Mouse (Mus musculus) gastrocnemius, adult 2 months (tissue): ENCODE measurements around the gene Hps3. TPM values are rescaled to one million over a fixed set of nuclear protein-coding genes. Genes with fewer than 3 reads are reported as not detected.
"Not testable (repeated sequence)": the region's sequence is repeated elsewhere in the genome, so short reads cannot be mapped to it uniquely, and the experiment has no call there.

Source experiments
- DNase-seq: peaks from one replicate; pipeline ENCODE4 v3.0.0; 2022
- H3K27ac ChIP-seq: fragments of 200-600 bp; 2 replicates; pipeline ENCODE4 v1.8.1; 2022; ENCODE audit warnings: mild to moderate bottlenecking
- H3K4me3 ChIP-seq: fragments of 200-600 bp; 2 replicates; pipeline ENCODE4 v1.8.1; 2022; ENCODE audit warnings: mild to moderate bottlenecking, moderate library complexity
- CTCF ChIP-seq: fragments of 200-600 bp; IDR thresholded peaks from 2 replicates; pipeline ENCODE4 v1.8.1; 2022; ENCODE audit warnings: antibody characterized with exemption, mild to moderate bottlenecking, moderate library complexity
- intact Hi-C: fragments of 180-260 bp; cut with DNase I; formaldehyde crosslinking; loops from one replicate; pipeline ENCODE4 v1.15.1; 2025
- total RNA-seq, 2 experiments: library from RNA; stranded (reverse); gene quantifications; 2 replicates each; pipeline ENCODE4 v1.2.3; 2021

The Hps3 gene
- total RNA-seq, 2 experiments from 2014 or later, result 4.1 to 4.2 TPM

GRCm38 (mm10) chr3:20028640-20029039 is 6.5 kb downstream of the Hps3 start:
- DNase-seq, result no peak
- Histone ChIP-seq H3K27ac (no peak overlapping the region), H3K4me3 (no peak overlapping the region)
- intact Hi-C loops, result no loop called here
- TF ChIP-seq CTCF, result no peak

DNA sequence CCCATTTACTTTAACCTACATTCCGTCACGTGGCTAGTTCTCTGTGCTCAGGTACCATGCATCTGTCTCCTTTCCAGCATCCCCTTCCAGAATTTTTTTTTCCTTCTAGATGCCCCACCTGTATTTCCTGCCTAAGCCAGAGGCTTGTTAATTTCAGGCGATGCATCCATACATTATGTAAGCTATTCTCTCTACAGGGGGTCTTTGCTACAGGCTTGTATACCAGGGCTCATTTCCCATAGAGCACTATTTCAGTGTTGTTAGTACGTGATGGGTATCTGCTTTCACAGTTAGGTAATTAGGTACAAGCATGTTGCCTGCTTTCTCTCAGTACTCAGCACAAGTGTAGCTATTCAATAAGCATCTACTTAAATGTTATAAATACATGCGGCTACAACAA is 7.3 kb downstream of the Hps3 start:
- H3K27ac ChIP-seq, result peak overlapping the region; percentile 12; the same call in 1 of the 2 replicates
- no peak for DNase-seq
- TF ChIP-seq CTCF, result no peak
- intact Hi-C loops, result no loop called here
- no peak overlapping the region for H3K4me3 ChIP-seq

DNA sequence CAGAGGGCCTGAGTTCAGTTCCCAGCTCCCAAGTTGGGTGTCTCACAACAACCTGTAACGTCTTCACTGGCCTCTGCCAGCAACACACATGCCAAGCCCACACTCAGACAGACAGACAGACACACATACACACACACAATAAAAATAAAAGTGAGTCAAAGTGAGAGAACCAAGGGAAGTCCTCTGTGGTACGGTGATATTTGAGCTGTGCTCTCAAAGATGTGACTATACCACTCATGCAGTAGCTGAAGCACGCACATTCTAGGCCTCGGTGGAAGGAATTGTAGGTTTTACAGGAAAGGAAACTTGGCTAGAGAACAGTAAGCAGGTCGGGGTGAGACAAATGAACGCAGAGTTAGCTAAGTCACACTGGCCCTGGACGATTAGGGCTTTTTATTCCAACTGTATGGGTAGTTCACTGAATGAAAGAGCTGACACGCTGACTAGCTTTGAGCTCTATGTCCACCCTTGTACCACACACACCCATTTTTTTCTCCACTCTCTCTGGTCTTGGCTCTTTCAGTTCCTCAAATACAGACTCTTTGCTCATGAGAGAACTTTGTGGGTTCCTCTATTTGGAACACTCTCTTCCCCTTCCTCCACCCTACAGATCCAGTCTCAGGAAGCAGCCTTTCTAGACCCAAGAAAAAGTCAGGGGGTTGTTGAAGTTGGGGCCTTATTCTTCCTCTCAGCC is 8.0 kb downstream of the Hps3 start:
- intact Hi-C loops, result no loop called here
- no peak for TF ChIP-seq CTCF
- Histone ChIP-seq H3K27ac (no peak overlapping the region), H3K4me3 (no peak overlapping the region)
- no peak for DNase-seq

DNA sequence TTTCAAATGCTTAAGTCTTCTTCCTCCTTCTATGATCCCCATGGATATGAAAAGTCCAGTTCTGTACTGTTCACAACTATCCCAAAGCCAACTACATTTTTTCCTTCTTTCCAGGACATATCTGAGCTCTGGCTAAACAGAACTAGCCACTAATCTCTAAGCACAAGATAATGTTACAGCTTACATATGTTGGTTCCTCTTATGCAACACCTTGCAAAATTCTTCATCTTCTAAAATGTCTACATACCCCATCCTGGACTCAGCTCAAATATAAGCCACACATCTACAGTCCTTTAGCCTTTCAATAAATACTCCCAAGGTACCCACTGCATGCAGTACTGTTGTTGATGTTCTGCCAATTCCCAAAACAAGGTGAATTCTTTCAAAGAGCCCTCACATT is 8.6 kb downstream of the Hps3 start:
- Histone ChIP-seq H3K4me3 (no peak overlapping the region), H3K27ac (no peak overlapping the region)
- no peak for DNase-seq
- intact Hi-C loops, result no loop called here
- TF ChIP-seq CTCF, result no peak

DNA sequence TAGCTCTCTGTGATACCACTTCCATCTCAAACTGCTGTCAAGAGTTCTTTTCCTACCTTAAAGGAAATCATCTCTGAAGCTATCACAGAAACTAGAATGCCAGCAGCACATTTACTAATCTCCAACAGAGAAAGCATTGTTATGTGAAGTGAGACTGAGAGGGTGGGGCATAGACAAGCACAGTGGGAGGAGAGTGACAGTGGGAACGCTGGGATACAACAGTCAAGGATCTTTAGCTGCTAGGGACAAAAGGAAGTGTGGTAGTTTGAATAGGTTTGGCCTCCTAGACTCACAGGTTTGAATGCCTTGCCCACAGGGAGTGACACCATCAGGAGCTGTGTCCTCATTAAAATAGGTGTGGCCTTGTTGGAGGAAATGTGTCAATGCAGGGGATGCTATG is 11.3 kb downstream of the Hps3 start:
- no peak overlapping the region for H3K27ac ChIP-seq
- H3K4me3 ChIP-seq, result no peak overlapping the region
- intact Hi-C loops, result no loop called here
- no peak for TF ChIP-seq CTCF
- no peak for DNase-seq

DNA sequence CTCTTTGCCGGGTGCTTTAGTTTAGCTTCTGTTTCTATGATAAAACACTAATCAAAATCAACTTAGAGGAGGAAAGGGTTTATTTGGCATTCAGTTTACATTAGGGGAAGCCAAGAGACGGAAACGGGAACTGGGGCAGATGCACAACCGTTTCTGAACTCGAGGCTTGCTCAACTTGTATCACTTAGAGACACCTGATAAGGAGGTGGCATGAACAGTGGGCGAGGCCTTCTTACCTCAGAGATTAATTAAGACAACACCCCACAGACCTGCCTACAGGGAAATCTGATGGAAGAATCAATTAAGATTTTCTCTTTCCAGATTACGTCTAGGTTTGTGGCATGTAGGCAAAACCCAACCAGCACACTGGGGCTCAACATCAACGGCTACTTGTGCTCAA is 17.0 kb downstream of the Hps3 start:
- TF ChIP-seq CTCF, result no peak
- Histone ChIP-seq H3K27ac (no peak overlapping the region), H3K4me3 (no peak overlapping the region)
- intact Hi-C loops, result no loop called here
- DNase-seq, result no peak

GRCm38 (mm10) chr3:20014454-20014853 is 20.7 kb downstream of the Hps3 start:
- no peak for TF ChIP-seq CTCF
- intact Hi-C loops, result no loop called here
- Histone ChIP-seq H3K27ac (no peak overlapping the region), H3K4me3 (no peak overlapping the region)
- no peak for DNase-seq

DNA sequence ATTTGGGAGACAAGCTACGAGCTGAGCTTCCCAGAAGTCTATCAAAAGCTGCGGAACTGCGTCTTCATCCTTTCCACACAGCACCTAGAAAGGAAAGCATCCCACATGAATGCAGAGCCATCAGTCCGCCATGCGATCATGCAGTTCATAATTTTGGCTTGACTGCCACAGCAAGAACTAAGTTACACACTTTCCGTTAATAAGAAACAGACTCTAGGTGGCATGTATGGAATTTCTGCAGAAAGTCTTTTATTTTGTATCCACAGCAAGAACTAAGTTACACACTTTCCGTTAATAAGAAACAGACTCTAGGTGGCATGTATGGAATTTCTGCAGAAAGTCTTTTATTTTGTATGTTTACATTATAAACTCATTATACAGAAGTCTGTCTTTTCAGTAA is 24.2 kb downstream of the Hps3 start:
- H3K4me3 ChIP-seq, DNase-seq, intact Hi-C loops, H3K27ac ChIP-seq: not testable (repeated sequence)

DNA sequence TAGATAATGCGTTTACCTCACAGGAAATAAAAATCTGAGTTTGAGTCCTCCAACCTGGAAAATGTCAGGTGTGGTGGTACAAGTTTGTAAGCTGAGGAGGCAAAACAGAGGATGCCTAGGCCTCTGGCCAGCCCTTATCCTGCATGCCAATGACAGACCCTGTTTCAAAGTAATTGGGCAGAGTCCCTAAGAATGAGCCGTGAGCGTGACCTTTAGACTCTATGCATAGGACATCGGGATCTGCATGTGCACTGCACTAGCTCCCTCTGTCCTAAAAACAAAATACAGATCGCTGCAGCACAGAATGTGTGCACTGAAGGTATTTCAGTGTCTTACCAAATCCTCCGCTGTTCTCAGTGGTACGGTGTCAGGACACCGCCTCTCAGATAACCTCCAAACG is 24.7 kb downstream of the Hps3 start:
- DNase-seq, result no peak
- no peak for TF ChIP-seq CTCF
- intact Hi-C loops, result no loop called here
- Histone ChIP-seq H3K4me3 (no peak overlapping the region), H3K27ac (no peak overlapping the region)

DNA sequence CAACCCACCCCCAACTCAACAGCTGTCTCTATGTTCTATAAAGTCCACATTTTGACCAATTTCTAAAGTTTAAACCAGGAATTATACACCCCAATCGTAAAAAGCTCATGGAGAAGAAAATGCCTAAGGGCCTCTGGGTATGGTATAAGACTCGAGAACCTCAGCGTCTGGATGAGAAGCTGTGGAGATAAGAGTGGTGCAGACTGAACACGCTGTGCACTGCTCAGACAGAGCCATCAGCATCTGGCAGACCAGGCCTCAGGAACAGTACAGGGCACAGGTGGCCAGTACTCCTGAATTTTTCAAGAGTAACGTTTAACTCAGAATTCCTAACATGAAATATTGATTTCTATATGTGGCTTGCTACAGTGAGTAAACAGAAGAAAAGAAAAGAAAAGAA is 27.4 kb downstream of the Hps3 start:
- intact Hi-C loops, result no loop called here
- no peak for TF ChIP-seq CTCF
- no peak for DNase-seq

GRCm38 (mm10) chr3:20007275-20007674 is 27.8 kb downstream of the Hps3 start:
- intact Hi-C loops, result no loop called here
- TF ChIP-seq CTCF, result no peak
- Histone ChIP-seq H3K27ac (no peak overlapping the region), H3K4me3 (no peak overlapping the region)
- no peak for DNase-seq

More for the DNA sequence above, 27.4 kb downstream of the Hps3 start:
- Histone ChIP-seq H3K4me3 (no peak overlapping the region), H3K27ac (no peak overlapping the region)

DNA sequence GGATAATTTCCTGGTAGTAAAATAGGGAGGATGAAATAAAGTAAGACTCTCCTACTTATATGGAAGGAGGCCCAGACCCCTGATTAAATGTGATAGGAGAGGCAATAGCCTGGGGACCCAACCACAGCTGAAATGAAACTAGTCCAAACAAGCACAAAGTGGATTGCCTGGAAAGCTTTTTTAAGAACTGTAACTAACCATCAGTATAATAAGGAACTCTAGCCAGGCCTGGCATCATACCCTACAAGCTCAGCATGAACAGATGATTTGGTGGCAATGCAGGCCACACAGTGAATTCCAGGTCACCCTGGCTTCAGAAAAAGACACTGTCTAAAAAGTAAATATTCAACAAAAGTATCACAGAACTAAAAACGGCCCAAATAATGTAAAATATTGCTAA is 29.5 kb downstream of the Hps3 start:
- intact Hi-C loops, result no loop called here

GRCm38 (mm10) chr3:20004422-20004821 is 30.7 kb downstream of the Hps3 start:
- H3K27ac ChIP-seq, result no peak overlapping the region
- no peak overlapping the region for H3K4me3 ChIP-seq
- no peak for DNase-seq
- TF ChIP-seq CTCF, result no peak
- intact Hi-C loops, result no loop called here

More for the DNA sequence above, 29.5 kb downstream of the Hps3 start:
- no peak for DNase-seq
- H3K27ac ChIP-seq, result no peak overlapping the region
- no peak for TF ChIP-seq CTCF
- no peak overlapping the region for H3K4me3 ChIP-seq

DNA sequence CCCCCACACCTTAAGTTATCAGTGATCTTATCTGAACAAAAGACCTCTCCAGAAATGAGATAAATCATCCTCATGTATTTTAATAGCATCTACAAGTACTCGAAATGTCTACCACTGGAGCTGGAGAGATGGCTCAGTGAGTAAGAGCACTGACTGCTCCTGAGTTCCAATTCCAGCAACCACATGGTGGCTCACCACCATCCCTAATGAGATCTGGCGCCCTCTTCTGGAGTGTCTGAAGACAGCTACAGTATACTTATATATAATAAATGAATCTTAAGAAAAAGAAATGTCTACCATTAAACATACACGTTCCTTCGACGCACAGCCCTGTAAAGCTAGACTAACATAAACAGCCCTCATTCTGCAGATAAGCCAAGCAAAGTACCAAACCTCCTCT is 32.3 kb downstream of the Hps3 start:
- intact Hi-C loops, result loop anchor here (2.0 kb wide), 1 partner anchor 98 kb away; no protein-coding TSS in a partner anchor
- no peak overlapping the region for H3K4me3 ChIP-seq
- peak; percentile 64 for TF ChIP-seq CTCF
- no peak overlapping the region for H3K27ac ChIP-seq
- peak; percentile 30 for DNase-seq
